Mouse (Mus musculus) adrenal gland, adult 8-10 months (tissue): ENCODE data around the gene Camta1. TPM values are rescaled to one million over a fixed set of nuclear protein-coding genes. Genes with fewer than 3 reads are reported as not detected.
A peak's percentile ranks its signal among the peaks of the same experiment; 100 is the strongest.

Experiments
- DNase-seq: peaks from one replicate; pipeline ENCODE4 v3.0.0; 2022
- total RNA-seq, 4 experiments: library from RNA; stranded (reverse); gene quantifications; 2 replicates each; pipeline ENCODE4 v1.2.4; 2022

Camta1 gene
- total RNA-seq, 4 experiments from 2014 or later = 23.6 to 59.6 (median 36.5) TPM

- DNase-seq = no peak
Measured at GRCm38 (mm10) chr4:151516998-151517799, 344.5 kb downstream of the Camta1 start.

- no peak for DNase-seq
Measured at GRCm38 (mm10) chr4:151515316-151515715, 346.4 kb downstream of the Camta1 start.

DNA sequence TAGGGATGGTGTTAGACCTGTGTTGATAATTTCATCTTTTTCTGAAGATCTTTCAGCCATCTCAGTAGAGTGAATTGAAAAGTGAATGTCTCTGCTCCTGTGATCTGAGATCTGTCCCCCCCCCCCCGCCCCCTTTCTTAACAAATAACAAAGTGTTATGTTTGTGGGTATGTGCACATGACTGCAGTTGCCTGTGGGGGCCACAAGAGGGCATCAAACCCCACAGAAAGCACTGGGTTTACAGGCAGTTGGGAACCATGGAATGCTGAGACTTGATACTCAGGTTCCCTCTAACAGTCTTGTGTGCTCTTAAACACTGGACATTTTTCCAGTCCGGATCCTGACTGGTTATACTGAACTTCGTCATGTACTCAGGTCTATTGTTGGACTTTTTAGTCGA lies 350.6 kb downstream of the Camta1 start:
- no peak for DNase-seq

DNA sequence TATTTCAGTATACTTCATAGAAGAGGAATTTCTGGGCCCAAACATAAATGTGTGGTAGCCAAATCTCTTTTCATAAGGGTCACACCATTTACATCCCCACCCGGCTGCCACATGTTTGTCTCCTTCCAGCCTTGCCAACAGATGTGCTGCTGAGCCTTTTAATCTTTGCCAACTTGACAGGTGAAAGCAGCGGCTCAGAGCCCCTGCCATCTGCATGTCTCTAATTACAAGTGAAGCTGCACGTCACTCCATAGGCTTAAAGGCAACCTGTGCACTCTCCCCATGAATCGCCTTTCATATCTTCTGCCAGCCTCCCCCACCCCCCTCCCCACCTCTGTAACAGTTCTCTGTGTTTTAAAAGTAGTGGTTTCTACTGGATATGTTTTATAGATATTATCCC lies 351.3 kb downstream of the Camta1 start:
- no peak for DNase-seq

- no peak for DNase-seq
Measured at GRCm38 (mm10) chr4:151506701-151507100, 355.0 kb downstream of the Camta1 start.

GRCm38 (mm10) chr4:151498481-151499276 lies 363.0 kb downstream of the Camta1 start:
- DNase-seq = no peak

DNA sequence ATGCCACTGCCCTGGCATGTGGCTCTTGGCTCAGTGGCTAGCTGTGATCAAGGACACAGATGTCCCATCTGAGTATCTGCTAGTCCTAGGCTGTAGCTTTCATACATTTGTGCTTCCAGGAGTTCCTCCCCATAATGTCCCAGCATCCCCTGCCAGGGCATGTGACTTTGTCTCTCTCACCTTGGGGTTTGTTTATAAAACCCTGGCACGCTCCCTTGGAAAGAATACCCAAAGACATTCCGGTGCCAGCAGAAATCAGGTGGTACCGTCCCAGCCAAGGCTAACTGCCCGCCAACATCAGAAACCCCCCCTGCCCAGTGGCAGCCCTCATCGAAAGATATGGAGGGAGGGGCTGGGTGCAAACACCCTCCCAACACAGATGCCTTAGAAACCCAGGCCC lies 365.1 kb downstream of the Camta1 start:
- DNase-seq = no peak

DNA sequence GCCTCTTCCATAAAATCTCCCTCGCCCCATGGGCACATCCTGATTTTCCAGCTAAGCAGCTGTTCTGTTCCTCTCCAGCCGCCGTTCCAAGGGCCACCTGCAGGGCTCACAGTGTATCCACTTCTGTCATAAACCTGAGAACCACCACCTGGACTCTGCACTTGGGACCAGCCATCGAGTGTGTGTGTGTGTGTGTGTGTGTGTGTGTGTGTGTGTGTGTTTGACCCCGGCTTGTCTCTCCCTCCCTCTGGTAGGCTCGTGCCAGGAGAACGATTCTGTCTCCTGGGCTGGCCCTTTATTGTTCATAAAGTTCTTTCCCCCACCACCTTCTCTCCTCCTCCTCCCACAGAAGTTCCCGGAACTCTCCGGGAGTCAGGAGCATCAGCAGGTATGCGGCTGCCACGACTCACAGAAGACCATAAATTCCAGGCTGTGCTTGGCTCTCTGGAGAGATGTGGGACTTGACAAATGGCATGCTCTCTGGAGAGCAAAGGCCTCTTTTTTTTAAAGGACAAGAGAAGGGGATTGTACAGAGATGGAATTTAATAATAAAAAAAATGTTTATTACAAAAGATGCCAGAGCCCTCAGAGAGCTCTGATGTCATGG lies 366.3 kb downstream of the Camta1 start:
- DNase-seq = no peak

GRCm38 (mm10) chr4:151492786-151493185 lies 368.9 kb downstream of the Camta1 start:
- DNase-seq = no peak

- DNase-seq = no peak
Measured at GRCm38 (mm10) chr4:151483977-151484313, 377.7 kb downstream of the Camta1 start.

GRCm38 (mm10) chr4:151483299-151483976 lies 378.2 kb downstream of the Camta1 start:
- peak; percentile 8 for DNase-seq

DNA sequence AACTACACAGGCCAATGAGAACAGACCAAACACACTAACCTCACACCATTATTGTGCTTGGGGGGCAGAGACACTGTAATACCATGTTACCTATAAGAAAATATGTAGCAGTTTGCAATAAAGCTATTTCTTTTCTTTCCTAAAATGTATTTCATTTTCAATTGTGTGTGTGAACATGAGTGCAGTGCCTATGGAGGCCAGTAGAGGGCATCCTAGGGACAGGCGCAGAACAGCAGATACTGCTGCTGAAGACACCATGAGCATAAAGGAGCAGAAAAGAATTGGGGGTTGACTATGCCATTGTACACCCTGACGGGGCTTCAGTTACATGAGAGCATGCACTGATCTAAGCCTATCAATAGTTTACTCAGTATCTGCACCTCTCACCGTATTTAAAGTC lies 380.7 kb downstream of the Camta1 start:
- DNase-seq = no peak

GRCm38 (mm10) chr4:151477950-151478349 lies 383.7 kb downstream of the Camta1 start:
- DNase-seq = no peak

DNA sequence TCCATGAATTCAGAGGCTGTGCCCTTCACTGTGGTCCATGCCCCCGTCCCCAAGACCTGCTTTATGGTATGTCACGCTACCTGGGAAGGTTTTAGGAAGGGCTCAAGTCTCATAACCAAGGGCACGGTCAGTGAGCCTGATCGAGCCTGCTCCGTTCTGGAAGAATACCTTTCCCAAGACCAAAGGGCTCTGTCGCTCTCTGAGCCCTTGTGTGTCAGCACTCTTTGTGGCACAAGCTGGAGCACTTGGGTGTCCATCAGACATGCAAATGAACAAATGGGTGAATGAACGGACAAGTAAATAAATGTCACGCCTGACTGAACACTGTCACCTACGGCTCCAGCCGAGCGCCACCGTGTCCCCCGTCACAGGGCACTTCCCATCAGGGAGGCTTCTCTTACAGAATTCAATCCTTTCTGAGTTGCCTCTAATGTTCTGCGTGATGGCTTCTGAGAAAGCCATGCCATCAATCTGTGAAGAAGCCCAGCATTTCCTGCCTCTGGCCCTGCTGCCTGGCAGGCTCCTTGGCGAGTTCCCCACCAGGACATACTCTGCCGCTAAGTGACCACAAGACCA lies 386.7 kb downstream of the Camta1 start:
- no peak for DNase-seq

GRCm38 (mm10) chr4:151471886-151472285 lies 389.8 kb downstream of the Camta1 start:
- DNase-seq = no peak

DNA sequence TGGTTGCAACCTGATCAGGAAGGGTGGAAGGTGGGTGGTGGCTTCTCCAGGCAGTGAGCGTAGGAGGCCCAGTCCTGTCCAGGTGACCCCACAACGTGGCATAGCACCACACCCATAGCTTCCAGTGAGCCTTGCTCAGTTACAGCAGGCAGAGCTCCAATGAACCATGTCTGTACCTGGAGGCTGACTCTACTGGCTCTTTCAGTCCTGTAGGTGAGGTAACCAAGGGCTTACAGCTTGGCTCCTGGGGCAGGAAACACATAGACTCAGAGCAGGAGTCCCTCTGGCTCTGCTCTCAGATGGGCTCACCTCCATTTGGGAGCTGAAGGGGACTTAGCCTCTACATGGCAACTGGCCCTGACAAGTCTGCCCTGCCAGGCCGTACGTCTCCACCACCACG lies 393.3 kb downstream of the Camta1 start:
- DNase-seq = no peak

GRCm38 (mm10) chr4:151458686-151459085 lies 403.0 kb downstream of the Camta1 start:
- DNase-seq = no peak

- no peak for DNase-seq
Measured at GRCm38 (mm10) chr4:151454611-151455010, 407.1 kb downstream of the Camta1 start.

DNA sequence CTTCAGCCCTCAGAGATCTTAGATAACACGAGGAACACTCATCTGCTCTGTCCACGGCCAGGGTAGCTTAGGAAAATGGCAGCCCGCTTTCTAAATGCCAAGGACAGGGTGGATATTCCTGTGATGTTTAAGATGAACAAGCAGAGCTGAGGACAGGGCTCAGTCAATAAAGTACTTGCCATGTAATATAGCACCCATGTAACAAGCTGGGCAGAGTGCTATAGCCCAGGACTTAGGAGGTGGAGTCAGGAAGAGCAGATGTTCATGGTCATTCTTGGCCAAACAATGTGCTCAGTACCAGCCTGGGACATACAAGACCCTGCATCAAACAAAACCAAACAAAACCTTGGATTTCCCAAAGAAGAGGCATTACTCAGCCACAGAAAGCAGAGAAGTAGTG lies 407.6 kb downstream of the Camta1 start:
- no peak for DNase-seq

DNA sequence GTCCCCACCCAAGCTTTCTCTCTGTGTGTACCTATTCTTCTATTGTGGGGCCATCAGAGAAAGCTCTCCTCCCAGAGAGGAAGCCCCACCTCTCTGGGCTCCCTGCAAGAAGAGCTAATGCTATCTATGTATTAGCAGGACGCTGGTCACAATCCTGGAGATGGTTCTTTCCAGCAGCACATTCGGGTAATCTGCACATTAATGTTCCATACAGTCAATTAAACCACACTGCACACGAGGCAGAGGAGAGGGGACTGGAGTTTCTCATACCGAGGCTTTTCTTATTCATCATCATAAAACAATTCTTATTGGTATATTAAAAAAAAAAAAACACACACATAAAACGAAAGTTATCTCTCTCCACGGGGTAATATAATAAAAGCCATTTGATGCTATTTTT lies 409.8 kb downstream of the Camta1 start:
- DNase-seq = no peak

DNA sequence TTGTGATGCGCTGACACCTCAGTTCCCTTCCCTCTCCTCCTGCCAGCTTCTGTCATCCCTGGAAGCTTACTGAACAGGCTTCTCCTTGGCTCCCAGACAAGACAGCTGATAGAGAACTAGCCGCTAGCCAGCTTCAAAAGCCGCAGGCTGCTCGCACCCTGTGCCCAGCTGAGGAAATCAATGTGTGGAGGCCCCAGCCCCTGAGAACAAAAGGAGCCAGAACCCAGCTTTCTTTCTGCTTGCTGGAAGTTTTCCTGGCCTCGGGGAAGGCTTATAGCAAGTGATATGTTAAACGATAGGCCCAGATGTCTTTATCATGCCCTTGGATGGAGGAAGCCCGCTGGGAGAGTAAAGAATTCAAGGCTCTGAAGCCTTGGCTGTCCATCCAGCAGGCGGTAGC lies 411.7 kb downstream of the Camta1 start:
- no peak for DNase-seq

- DNase-seq = no peak
Measured at GRCm38 (mm10) chr4:151448341-151448740, 413.3 kb downstream of the Camta1 start.

DNA sequence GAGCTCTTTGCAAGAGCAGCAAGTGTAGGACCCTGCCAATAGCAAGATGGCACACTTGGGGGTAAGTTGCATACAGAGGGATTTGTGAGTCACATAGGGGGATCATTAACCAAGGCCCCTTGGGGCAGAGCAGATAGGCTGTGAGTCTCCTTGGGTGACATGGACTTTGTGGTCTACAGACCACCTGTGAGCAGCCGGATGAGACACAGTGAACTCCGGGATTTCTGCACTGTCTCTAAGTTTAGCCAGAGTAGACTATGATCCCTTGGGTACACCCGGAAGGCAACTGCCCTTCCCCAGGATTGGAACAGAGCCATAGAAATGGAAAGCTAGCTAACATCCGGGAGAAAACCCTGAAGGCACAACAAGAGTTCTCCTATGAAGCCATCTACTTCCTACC lies 417.0 kb downstream of the Camta1 start:
- DNase-seq = no peak
